Mouse (Mus musculus) olfactory bulb, adult 2 months (tissue): ENCODE data around the gene Drc1. TPM values are rescaled to one million over a fixed set of nuclear protein-coding genes. Genes with fewer than 3 reads are reported as not detected.

Source experiments
- H3K27ac ChIP-seq: fragments of 200-500 bp; 2 replicates; pipeline ENCODE4 v1.5.1; 2012; ENCODE audit warnings: low read depth, low read length; ENCODE audit not compliant: insufficient read depth
- H3K4me1 ChIP-seq: fragments of 200-500 bp; 2 replicates; pipeline ENCODE4 v1.6.1; 2012; ENCODE audit warnings: low read length; ENCODE audit not compliant: control insufficient read depth, insufficient read depth
- H3K4me3 ChIP-seq: fragments of 200-500 bp; 2 replicates; pipeline ENCODE4 v1.5.1; 2012; ENCODE audit warnings: mild to moderate bottlenecking, low read depth, low read length, moderate library complexity; ENCODE audit not compliant: insufficient read depth
- CTCF ChIP-seq: fragments of 200-500 bp; IDR thresholded peaks from 2 replicates; pipeline ENCODE4 v1.5.1; 2012; ENCODE audit warnings: low read depth, mild to moderate bottlenecking, low read length, moderate library complexity; ENCODE audit not compliant: insufficient read depth
- POLR2A ChIP-seq: fragments of 200-500 bp; IDR thresholded peaks from 2 replicates; pipeline ENCODE4 v1.6.1; 2012; ENCODE audit warnings: mild to moderate bottlenecking, low read depth, low read length, moderate library complexity; ENCODE audit not compliant: insufficient read depth
- WGBS: fragments of 180-500 bp; shearing (Covaris S2); methylation state at CpG from one replicate; pipeline ENCODE4 v1.1.7; 2018; 5-methylcytosine and 5-hydroxymethylcytosine counted together
- polyA plus RNA-seq: library from polyadenylated mRNA; stranded (reverse); fragments of >200 nt; gene quantifications from 2 replicates; pipeline ENCODE4 v1.2.4, GENCODE M21; 2012; ENCODE audit warnings: low replicate concordance; ENCODE audit not compliant: missing spikeins, insufficient read depth, insufficient read length

Drc1 gene
- polyA plus RNA-seq, 1 experiment = not detected

GRCm38 (mm10) chr5:30279446-30279845, 1.7 kb upstream of the Drc1 start:
- Histone ChIP-seq H3K27ac (no peak overlapping the region), H3K4me1 (0 out of 2 replicates have a peak, but pooled peaks cover 2% of the 10 kb centered on the region), H3K4me3 (no peak overlapping the region)
- 90% methylated on average over 4 of the region's 4 CpGs for WGBS
- TF ChIP-seq POLR2A = no peak

GRCm38 (mm10) chr5:30280864-30281263, 324 bp upstream of the Drc1 start:
- 35% methylated on average over 9 of the region's 9 CpGs for WGBS
- H3K27ac ChIP-seq = no peak overlapping the region

GRCm38 (mm10) chr5:30285944-30286799, 5.0 kb downstream of the Drc1 start:
- no peak for TF ChIP-seq POLR2A
- TF ChIP-seq CTCF = no peak
- 83% methylated on average over 10 of the region's 10 CpGs for WGBS
- H3K4me1 ChIP-seq = 0 out of 2 replicates have a peak, but pooled peaks cover 2% of the 10 kb centered on the region

More at GRCm38 (mm10) chr5:30280864-30281263, 324 bp upstream of the Drc1 start:
- TF ChIP-seq POLR2A (no peak), CTCF (no peak)
- Histone ChIP-seq H3K4me3 (peak overlapping the region; percentile 57), H3K4me1 (0 out of 2 replicates have a peak, but pooled peaks cover 2% of the 10 kb centered on the region)

GRCm38 (mm10) chr5:30287106-30287882, 6.1 kb downstream of the Drc1 start:
- TF ChIP-seq POLR2A = no peak
- no peak for TF ChIP-seq CTCF
- Histone ChIP-seq H3K4me1 (no peaks in the 10 kb centered on the region), H3K27ac (no peak overlapping the region), H3K4me3 (no peak overlapping the region)
- WGBS = 85% methylated on average over 9 of the region's 9 CpGs

More at GRCm38 (mm10) chr5:30285944-30286799, 5.0 kb downstream of the Drc1 start:
- Histone ChIP-seq H3K4me3 (no peak overlapping the region), H3K27ac (no peak overlapping the region)

DNA sequence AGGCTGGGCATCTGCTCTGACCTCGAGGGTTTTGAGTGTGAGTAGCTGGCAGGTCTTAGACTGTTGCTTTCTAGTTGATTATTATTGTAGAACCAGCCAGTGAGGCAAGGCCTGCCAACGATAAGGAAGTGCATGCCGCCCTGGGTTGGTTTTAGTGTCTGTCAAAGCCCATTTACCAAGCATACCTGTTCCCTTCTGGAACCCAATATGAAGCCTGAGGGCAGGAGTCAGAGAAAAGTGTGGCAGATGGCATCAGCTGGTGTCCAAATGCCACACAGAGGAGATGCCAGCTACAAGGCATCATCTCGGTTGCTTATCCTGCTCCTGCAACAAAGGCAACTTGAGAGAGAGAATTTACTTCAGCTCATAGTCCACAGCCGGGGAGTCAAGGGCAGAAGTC, 59.6 kb downstream of the Drc1 start:
- TF ChIP-seq CTCF (no peak), POLR2A (no peak)
- Histone ChIP-seq H3K27ac (no peak overlapping the region), H3K4me1 (peaks cover 8% of the 10 kb centered on the region), H3K4me3 (no peak overlapping the region)
- WGBS = 79% methylated on average over 5 of the region's 5 CpGs

DNA sequence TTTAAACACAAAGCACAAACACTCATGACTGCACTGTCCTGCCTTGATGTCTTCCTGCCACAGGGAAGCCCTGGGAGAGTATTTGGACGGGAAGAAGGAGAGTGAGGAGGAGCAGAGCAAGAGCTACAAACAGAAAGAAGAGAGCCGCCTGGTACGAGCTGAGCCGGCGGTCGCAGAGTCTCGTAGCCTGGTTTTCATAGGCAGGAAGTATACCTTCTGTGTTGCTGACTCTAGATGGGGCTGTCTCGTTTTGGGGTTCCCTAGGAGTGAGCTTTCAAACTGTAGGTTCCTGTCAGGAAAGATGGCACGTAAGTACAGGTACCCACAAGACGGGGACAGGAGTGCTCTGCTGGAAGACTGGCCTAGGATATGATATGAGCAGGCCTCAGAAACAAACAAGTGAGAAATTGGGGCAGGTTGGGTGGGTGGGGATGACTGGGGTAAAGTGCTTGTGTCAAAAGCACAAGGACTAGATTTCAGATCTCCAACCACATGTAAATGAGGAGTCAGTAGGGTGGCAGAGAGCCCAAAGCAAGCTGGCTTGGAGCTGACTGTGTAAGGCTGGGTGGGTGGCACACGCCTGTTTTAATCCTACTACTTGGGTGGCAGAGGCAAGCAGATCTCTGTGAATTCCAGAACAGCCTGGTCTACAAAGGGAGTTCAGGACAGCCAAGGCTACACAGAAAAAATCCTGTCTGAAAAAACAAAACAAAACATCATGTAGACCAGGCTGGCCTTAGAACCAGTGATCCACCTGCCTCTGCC, 60.6 kb downstream of the Drc1 start:
- Histone ChIP-seq H3K4me1 (peaks cover 8% of the 10 kb centered on the region), H3K27ac (no peak overlapping the region), H3K4me3 (no peak overlapping the region)
- no peak for TF ChIP-seq POLR2A
- TF ChIP-seq CTCF = no peak
- WGBS = 89% methylated on average over 11 of the region's 11 CpGs

DNA sequence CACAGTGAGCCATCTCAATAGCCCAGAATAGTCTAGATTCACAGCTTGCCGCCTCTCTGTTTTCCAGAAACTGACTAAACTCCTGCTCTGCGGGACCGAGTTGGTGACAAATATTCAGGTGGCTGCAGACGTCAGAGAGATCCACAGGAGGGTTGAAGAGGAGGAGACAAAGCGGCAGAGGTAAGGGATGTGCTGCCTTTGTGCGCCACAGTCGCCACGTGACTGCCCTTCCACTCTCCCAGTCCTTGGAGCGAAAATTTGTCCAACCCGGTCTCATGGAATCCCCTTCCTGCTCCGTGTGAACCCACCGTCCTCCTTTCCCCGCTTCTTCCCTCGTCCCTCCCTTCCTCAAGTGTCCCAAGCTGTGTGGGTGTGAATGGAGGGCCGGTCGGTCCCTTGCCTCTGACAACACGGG, 61.4 kb downstream of the Drc1 start:
- no peak overlapping the region for H3K27ac ChIP-seq
- H3K4me1 ChIP-seq = peaks cover 8% of the 10 kb centered on the region
- 38% methylated on average over 17 of the region's 17 CpGs for WGBS
- H3K4me3 ChIP-seq = no peak overlapping the region
- TF ChIP-seq POLR2A = no peak
- TF ChIP-seq CTCF = no peak

GRCm38 (mm10) chr5:30343107-30343506, 61.9 kb downstream of the Drc1 start:
- Histone ChIP-seq H3K4me3 (no peak overlapping the region), H3K4me1 (peaks cover 8% of the 10 kb centered on the region), H3K27ac (no peak overlapping the region)
- 17% methylated on average over 9 of the region's 9 CpGs for WGBS
- TF ChIP-seq POLR2A = no peak
- TF ChIP-seq CTCF = peak; percentile 87

DNA sequence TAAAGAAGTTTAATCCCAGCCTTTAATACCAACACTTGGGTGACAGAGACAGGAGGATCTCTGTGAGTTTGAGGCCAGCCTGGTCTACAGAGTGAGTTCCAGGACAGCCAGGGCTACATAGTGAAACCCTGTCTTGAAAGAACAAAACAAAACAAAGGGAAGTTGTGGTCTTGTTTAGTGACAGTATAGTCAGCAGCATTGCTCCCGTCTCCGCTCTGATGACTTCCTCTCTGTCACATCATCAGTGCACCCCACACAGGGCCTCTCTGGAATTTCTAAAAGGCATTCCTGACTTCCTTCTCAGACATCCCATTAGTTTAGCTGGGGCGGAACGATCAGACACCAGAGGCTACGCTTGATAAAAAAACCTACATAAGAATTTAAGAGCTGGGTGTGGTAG, 62.7 kb downstream of the Drc1 start:
- peaks cover 8% of the 10 kb centered on the region for H3K4me1 ChIP-seq
- TF ChIP-seq POLR2A (no peak), CTCF (no peak)
- 84% methylated on average over 5 of the region's 5 CpGs for WGBS
- H3K4me3 ChIP-seq = no peak overlapping the region
- H3K27ac ChIP-seq = no peak overlapping the region
